Mouse (Mus musculus) cerebellum, adult 2 months (tissue): Measurements from ENCODE around the gene Foxp1.

ENCODE experiments used
- CTCF ChIP-seq: fragments of 200-500 bp; IDR thresholded peaks from 2 replicates; pipeline ENCODE4 v1.5.1; 2011; ENCODE audit warnings: low read depth, mild to moderate bottlenecking, control low read depth, low read length, moderate library complexity, borderline replicate concordance; ENCODE audit not compliant: insufficient read depth
- POLR2A ChIP-seq: fragments of 200-500 bp; IDR thresholded peaks from 2 replicates; pipeline ENCODE4 v1.6.1; 2011; ENCODE audit warnings: low read length, control low read depth, borderline replicate concordance; ENCODE audit not compliant: insufficient read depth

DNA sequence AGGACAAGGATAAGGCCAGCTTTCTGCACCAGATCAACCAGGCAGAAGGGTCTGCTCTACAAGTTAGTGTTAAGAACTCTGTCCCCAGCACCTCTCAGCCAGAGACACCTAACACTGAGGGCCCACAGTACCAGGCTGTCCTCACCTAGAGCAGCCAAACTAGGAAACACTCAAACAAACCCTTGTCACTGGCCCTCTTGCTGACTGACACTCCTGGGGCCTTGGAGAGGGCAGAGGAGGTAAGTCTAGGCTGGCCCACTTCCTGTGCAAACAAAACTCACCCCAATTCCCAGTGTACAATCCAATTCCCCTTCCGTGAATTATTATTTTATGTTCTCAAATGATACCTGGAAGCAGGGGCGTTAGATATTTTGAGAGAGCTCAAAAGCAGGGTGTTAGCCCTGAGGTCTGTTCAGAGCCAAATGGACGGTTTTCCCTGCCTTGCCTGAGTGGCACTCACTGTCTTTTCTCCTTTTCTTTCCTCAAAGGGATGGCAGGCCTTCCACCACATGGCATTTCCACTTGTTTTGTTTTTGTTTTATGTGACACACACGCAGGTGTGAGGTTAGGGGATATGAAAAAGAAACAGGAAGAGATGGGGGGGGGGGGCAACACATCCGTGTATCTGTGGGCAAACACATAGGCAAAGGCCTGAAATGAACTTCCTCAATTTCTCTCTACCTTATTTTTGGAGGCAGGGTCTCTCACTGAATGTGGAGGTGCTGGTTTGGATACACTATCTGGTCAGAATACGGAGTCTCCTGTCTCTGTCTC is 219.7 kb downstream of the Foxp1 start:
- no peak for TF ChIP-seq CTCF
- no peak for TF ChIP-seq POLR2A
